Mouse (Mus musculus) C3H10T1/2 (cell line): Measurements from ENCODE around the gene Cpne6. TPM values are rescaled to one million over a fixed set of nuclear protein-coding genes. Genes with fewer than 3 reads are reported as not detected.

Experiments used
- polyA plus RNA-seq, 2 experiments: library from polyadenylated mRNA; unstranded; fragments of >200 nt; fragmentation: generic; extraction: Trizol; gene quantifications; one replicate each; pipeline ENCODE4 v1.2.1; 2012; ENCODE audit warnings: missing spikeins in 2 of 2

Gene Cpne6
- not detected for polyA plus RNA-seq

DNA sequence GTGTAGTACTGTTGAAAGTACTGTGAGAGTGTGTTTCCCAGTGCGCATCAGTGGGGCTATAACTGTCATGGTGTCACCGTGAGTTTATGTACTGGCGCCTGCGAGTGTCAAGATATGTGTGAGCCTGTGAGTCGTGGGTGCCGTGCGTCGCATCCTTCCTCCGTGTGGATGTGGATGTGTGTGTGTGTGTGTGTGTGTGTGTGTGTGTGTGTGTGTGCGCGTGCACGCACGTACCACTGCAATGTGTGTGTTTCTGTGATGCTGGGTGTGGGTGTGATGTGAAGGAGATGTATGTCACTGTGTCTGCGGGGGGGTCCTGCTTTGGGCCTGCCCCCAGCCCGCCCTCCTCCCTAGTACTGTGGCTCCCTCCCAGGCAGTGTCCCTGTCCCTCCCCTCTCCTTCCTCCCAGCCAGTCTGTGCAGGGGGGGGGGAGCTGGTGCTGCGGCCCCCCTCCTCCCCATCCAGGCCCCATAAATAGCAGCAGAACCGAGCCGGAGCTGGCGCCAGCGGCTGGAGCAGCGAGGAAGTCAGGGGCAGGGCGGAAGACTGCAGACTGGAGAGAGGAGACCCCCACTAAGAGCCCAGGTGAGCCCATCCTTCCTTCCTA lies at the start of gene Cpne6:
Cpne6 (plus strand) TSS at position 321 of the 607 bp plus-strand sequence.

DNA sequence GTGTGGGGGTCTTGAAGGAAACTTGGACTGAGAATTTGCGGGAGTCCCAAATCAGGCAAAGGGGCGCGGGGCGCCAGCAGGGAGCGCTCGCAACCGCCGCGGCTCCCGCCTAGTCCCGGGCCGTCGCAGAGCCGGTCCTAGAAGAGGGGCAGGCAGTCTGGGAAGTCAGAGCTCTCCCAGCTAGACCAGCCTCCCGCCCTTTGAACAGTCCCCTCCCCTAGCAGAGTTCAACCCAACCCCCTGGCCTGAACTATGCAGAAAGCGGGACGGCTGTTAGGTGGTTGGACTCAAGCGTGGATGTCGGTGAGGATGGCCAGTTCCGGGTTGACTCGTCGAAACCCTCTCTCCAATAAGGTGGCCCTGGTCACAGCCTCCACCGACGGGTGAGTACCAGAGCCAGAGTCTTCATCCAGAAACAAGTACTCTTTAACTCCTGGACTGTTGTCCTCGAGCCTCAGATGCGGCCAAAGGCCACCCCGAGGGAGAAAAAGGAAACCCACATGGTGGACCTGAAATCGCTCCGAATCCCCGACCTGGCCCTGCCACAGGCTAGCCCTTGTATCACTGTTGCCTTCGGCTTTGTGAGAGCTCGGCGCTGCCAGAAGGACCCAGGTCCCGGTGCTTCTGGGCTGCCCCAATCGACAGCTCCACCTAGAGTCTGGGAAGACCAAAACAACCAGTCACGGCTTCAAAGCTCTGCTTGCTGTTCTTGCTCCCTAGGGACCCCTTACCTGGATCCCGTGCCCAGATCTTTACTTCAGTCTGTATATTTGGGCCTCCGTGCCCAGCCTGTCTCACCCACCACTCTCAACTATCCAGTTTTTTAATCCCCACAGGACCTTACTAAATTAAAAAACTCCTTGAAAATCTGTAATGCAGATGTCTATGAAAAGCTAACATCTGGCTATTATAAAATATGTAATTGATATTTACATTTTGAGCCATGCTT lies 31.3 kb upstream of the Cpne6 start, which contains the start of gene Dhrs4:
Dhrs4 (plus strand) TSS at position 108 of the 949 bp plus-strand sequence.

DNA sequence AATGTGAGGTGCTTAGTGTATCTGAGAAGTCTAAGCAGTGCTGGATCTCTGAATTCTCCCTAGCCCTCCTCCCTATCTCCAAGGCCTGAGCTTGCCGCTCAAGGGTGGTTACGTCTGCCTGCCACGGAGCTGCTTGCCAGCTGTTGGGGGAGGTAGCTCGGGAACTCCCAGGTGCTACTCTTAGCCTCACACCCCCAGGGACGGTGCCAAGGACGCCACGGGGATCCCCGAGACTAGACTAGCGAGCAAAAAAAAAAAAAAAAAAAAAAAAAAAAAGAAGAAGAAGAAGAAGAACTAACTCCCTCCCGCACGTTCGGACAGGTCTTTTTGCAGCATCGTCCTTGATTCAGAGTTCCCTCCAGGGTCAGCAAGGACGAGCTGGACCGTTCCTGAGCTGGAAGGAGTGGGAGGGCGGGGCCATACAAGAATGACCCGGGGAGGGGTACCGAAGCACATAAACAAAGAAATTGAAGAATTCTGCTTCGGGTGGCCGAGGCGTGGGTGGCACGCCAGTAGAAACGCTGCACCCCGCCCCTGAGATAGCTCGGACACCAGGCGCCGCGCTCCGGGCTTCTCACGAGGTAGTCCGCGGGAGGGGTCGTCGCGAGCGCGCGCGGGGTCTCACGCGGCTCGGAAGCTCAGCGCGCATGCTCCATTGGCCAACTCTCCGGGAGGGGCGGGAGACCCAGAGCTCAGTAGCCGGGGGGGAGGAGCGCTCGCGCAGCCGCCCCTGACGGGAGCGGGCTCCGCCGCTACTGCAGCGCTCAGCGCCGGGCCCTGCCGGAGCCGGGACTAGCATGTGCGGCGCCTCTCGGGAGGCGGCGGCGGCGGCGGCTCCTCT lies 19.7 kb upstream of the Cpne6 start, which contains the start of gene Carmil3:
Carmil3 (plus strand) TSS at position 291 of the 841 bp plus-strand sequence.

DNA sequence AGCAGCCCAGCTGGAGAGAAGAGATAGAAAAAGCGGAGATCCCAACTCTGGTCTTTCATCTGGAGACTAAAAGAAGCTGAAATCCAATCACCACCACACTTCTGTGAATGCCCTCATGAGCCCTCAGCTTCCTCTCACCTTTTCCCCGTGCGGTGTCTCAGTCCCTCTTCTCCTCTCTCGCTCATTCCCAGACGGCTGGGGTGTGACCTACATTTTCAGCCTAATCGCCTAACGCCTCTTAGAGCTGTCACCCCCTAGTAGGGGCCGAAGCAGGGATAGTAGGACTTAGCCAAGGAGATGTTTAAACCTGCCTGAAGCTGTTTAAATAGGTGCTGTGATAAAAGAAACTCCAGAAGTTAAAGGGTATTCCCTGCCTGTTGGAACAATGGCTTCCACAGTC lies 14.5 kb downstream of the Cpne6 start, which contains the start of gene Nrl:
Nrl (minus strand) TSS at position 197 of the 400 bp plus-strand sequence.

DNA sequence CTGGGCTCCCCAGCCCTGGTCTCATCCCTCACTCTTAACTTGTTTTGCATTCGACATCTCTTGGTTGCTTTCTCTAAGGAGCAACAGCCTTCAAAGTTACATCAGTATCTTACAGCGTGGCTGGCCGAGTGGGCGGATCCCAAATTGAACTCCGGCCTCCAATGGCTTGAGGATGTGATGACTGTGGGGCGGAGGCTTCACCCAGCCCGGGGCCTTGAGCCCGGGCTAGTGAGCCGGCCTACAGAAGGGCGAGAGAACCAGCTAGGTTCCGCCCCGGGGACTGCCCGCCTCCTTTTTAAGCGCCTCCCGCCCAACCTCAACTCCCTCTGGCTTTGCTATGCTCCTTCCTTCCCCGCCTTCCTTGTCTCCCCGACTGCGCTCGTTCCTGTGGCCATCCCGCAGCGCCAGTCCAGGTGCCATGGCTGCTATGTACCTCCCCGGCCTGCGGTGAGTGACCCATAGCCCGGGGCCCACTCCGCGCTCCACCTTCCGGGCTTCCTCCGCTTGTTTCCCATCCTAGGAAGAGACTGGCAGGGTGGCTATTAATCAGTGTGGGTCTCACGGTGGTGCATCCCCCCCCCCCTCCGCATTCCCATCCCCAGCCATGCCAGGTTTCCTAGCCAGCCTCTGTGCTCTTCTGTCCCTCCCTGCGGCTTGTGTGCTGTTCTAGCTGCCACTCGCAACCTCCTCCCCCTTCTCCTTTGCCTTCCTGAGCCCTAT lies 30.0 kb downstream of the Cpne6 start, which contains the start of gene Pck2:
Pck2 (plus strand) TSS at position 200 of the 720 bp plus-strand sequence.

DNA sequence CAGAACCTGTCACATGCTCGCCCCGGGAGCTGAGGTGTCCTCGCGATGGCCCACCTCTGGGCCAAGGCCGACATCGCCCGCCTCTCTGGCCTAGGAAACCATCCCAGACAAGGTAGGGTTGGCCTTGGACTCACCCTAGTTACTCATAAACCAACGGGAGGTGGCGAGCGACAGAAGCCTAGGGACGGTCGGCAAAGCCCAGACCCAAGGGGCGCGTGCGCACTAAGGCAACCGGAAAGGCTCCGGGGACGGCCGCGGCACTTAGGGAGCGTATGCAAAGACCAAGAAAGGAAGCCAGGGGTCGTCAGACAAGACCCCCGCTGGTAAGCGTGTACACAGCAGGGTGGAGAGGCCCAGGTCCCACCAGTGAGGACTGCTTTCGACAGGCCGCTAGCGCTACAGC lies 49.6 kb downstream of the Cpne6 start, which contains the start of gene Dcaf11:
Dcaf11 (plus strand) TSS at position 208 of the 403 bp plus-strand sequence.

DNA sequence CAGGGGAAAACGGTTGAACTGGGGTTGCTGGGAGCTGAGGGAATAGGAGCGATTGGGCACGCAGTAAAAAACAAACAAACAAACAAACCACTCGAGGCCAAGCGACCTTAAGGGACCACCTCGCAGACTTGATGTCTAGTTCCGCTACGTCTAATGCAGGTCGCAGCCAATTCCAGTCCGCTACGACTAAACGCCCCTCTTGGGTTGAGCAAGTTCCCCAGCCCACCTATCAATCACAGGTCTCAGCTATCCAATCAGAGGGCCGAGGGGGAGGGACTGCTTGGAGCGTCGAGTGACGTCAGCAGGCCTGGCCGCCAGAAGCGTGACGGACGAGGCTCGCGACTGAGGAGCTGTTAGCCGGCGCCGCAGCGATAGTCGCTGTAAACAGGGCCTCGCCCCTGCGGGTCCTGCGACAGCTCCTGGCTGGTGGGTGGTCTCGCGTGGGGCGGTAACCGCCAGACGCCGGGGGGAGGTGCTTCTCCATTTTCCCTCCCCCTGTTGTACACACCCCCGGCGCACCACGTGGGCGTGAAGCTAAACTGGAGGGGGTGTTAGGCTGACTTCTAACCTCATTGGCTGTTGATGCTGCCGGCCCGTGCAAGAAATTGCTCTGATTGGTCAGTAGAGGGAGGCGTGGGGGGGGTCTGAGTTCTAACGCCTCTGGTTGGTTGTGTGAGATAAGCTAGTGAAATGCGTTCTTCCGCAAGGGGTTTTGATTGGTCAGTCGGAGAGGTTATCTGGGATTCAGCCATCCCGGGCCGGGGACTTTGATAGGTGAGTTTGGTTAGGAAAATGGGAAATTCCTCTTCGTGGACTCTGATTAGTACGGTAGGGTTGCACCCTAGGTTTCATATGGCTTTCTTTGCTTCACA lies 50.2 kb downstream of the Cpne6 start, which contains the start of gene A730061H03Rik:
A730061H03Rik (minus strand) TSS at position 205 of the 872 bp plus-strand sequence.

Other genes starting within 250 kb of the Cpne6 start
- gene Dhrs4, start 31.7 kb upstream of the Cpne6 start, polyA plus RNA-seq = 10 to 100 TPM; 26.9 to 60.5 TPM
- under 1 TPM; 0.02 to 0.26 TPM for gene Carmil3, start 19.8 kb upstream of the Cpne6 start, polyA plus RNA-seq
- under 1 TPM in 1 of 2 experiments, not detected in 1; 0.01 TPM for gene Nrl, start 14.5 kb downstream of the Cpne6 start, polyA plus RNA-seq
- 10 to 100 TPM; 43.7 to 67.2 TPM for gene Pck2, start 29.8 kb downstream of the Cpne6 start, polyA plus RNA-seq
- gene Dcaf11, start 49.6 kb downstream of the Cpne6 start, polyA plus RNA-seq = 10 to 100 TPM; 16.2 to 34.9 TPM
- under 1 TPM; 0.21 to 0.70 TPM for gene A730061H03Rik, start 50.0 kb downstream of the Cpne6 start, polyA plus RNA-seq
- not detected for gene Fitm1, start 65.2 kb downstream of the Cpne6 start, polyA plus RNA-seq
- 100 to 1,000 TPM; 148 to 216 TPM for gene Psme1, start 67.7 kb downstream of the Cpne6 start, polyA plus RNA-seq
- 10 to 100 TPM in 1 of 2 experiments, 1 to 10 TPM in 1; 6.1 to 11.5 TPM for gene Emc9, start 74.9 kb downstream of the Cpne6 start, polyA plus RNA-seq
- gene Psme2, start 80.7 kb downstream of the Cpne6 start, polyA plus RNA-seq = 100 to 1,000 TPM; 139 to 336 TPM
- 10 to 100 TPM; 18.0 to 18.4 TPM for gene Rnf31, start 81.3 kb downstream of the Cpne6 start, polyA plus RNA-seq
- gene Irf9, start 93.1 kb downstream of the Cpne6 start, polyA plus RNA-seq = 10 to 100 TPM in 1 of 2 experiments, 1 to 10 TPM in 1; 1.0 to 22.0 TPM
- not detected for gene Rec8, start 107.6 kb downstream of the Cpne6 start, polyA plus RNA-seq
- 100 to 1,000 TPM in 1 of 2 experiments, 10 to 100 TPM in 1; 83.9 to 139 TPM for gene Ipo4, start 125.5 kb downstream of the Cpne6 start, polyA plus RNA-seq
- under 1 TPM; 0.04 to 0.05 TPM for gene Gm49378, start 127.5 kb downstream of the Cpne6 start, polyA plus RNA-seq
- 10 to 100 TPM; 25.9 to 65.1 TPM for gene Tm9sf1, start 133.4 kb downstream of the Cpne6 start, polyA plus RNA-seq
- gene Tssk4, start 139.7 kb downstream of the Cpne6 start, polyA plus RNA-seq = 1 to 10 TPM in 1 of 2 experiments, under 1 TPM in 1; 0.29 to 1.1 TPM
- 10 to 100 TPM in 1 of 2 experiments, 1 to 10 TPM in 1; 9.1 to 23.8 TPM for gene Mdp1, start 150.1 kb downstream of the Cpne6 start, polyA plus RNA-seq
- gene Gmpr2, start 161.5 kb downstream of the Cpne6 start, polyA plus RNA-seq = 10 to 100 TPM in 1 of 2 experiments, 1 to 10 TPM in 1; 5.5 to 13.1 TPM
- gene Nedd8, start 161.7 kb downstream of the Cpne6 start, polyA plus RNA-seq = 100 to 1,000 TPM; 239 to 456 TPM
- gene Tinf2, start 171.4 kb downstream of the Cpne6 start, polyA plus RNA-seq = 10 to 100 TPM in 1 of 2 experiments, 1 to 10 TPM in 1; 9.3 to 11.8 TPM
- gene Tgm1, start 203.5 kb downstream of the Cpne6 start, polyA plus RNA-seq = under 1 TPM; 0.01 to 0.08 TPM
- 10 to 100 TPM in 1 of 2 experiments, 1 to 10 TPM in 1; 8.2 to 12.8 TPM for gene Rabggta, start 211.8 kb downstream of the Cpne6 start, polyA plus RNA-seq
- 10 to 100 TPM; 46.0 to 89.8 TPM for gene Dhrs1, start 235.2 kb downstream of the Cpne6 start, polyA plus RNA-seq
- gene Nop9, start 235.2 kb downstream of the Cpne6 start, polyA plus RNA-seq = 10 to 100 TPM; 15.2 to 35.9 TPM
- 1 to 10 TPM in 1 of 2 experiments, under 1 TPM in 1; 0.11 to 3.7 TPM for gene Cideb, start 248.0 kb downstream of the Cpne6 start, polyA plus RNA-seq